In genomic region chr16:24062314-24062713, GRCm38 (mm10) we compare ENCODE assay signal across 19 mouse cellular contexts.
DNase-seq lines count a peak whose midpoint lies in the region; ATAC-seq and TF ChIP-seq lines count a peak whose summit lies in the region.
"Had no signal": no experiment of that assay in that cellular context is flagged by ENCODE, and none has a peak within 500 bp of the region (broad histone marks: within the 10 kb centered on the region; RNA-seq: fewer than 3 reads in every experiment).

No protein-coding gene starts in this region.

- peak; percentile 45 for DNase-seq in heart, adult 11 months
- no peak for DNase-seq in heart, postnatal 36 days
- DNase-seq in midbrain, postnatal 0 days (ENCODE audit: low spot score): peak; percentile 39
- no peak for DNase-seq in midbrain, embryonic 14.5 days
- DNase-seq in retina, postnatal 1 day: peak; percentile 69
- DNase-seq in lung, postnatal 14 days: no peak
- DNase-seq in urinary bladder, postnatal 36 days (ENCODE audit: low spot score in 2 of 2): no peak
- DNase-seq: adrenal gland, postnatal 36 days; cerebellum, adult 9-10 months; gastrocnemius, postnatal 10 days; kidney, postnatal 4 days had no signal

- no peak overlapping the region for H3K9ac ChIP-seq in midbrain, postnatal 0 days (replicated peaks; ENCODE audit: low read length, poor library complexity, severe bottlenecking)
- H3K9ac ChIP-seq in midbrain, embryonic 14.5 days (replicated peaks; ENCODE audit: low read length): no peak overlapping the region
- no peak overlapping the region for H3K9ac ChIP-seq in liver, embryonic 15.5 days
- H3K9ac ChIP-seq: hindbrain, embryonic 13.5 days had no signal

- 70% methylated on average over 5 of the region's 5 CpGs for WGBS in midbrain, postnatal 0 days
- WGBS in midbrain, embryonic 14.5 days: 70% methylated on average over 5 of the region's 5 CpGs
- 22% methylated on average over 5 of the region's 5 CpGs for WGBS in liver, embryonic 15.5 days (ENCODE audit: insufficient replicate concordance)

- ATAC-seq in midbrain, postnatal 0 days (ENCODE audit: low FRiP score): no peak
- ATAC-seq in midbrain, embryonic 14.5 days (ENCODE audit: low FRiP score, low TSS enrichment): no peak
- peak; percentile 74 for ATAC-seq in liver, embryonic 15.5 days (ENCODE audit: insufficient read depth)
- ATAC-seq: lung, postnatal 0 days; midbrain, embryonic 16.5 days had no signal

- H3K36me3 ChIP-seq in midbrain, postnatal 0 days (ENCODE audit: insufficient read depth, low read length): no peaks in the 10 kb centered on the region
- H3K36me3 ChIP-seq in midbrain, embryonic 14.5 days (ENCODE audit: control insufficient read depth, insufficient read depth, low read length): no peaks in the 10 kb centered on the region
- H3K36me3 ChIP-seq in liver, embryonic 15.5 days (replicated peaks): no peaks in the 10 kb centered on the region
- H3K36me3 ChIP-seq: forebrain, embryonic 10.5 days; hindbrain, embryonic 13.5 days had no signal

- TF ChIP-seq CTCF in midbrain, postnatal 0 days (IDR thresholded peaks at IDR 0.05): no peak

- H3K4me3 ChIP-seq in midbrain, postnatal 0 days (ENCODE audit: low read depth, low read length): no peak overlapping the region
- no peak overlapping the region for H3K4me3 ChIP-seq in midbrain, embryonic 14.5 days (replicated peaks; ENCODE audit: low read depth, low read length)
- H3K4me3 ChIP-seq in liver, embryonic 15.5 days (replicated peaks): no peak overlapping the region
- H3K4me3 ChIP-seq: forebrain, embryonic 10.5 days; hindbrain, embryonic 13.5 days; megakaryocyte, embryonic 14.5 days had no signal

- H3K4me2 ChIP-seq in midbrain, postnatal 0 days (ENCODE audit: low read depth, low read length, poor library complexity, severe bottlenecking): no peak overlapping the region
- no peak overlapping the region for H3K4me2 ChIP-seq in midbrain, embryonic 14.5 days (ENCODE audit: low read length)
- no peak overlapping the region for H3K4me2 ChIP-seq in liver, embryonic 15.5 days
- H3K4me2 ChIP-seq: hindbrain, embryonic 13.5 days had no signal

- H3K4me1 ChIP-seq in midbrain, postnatal 0 days (ENCODE audit: insufficient read depth, low read length): no peaks in the 10 kb centered on the region
- no peaks in the 10 kb centered on the region for H3K4me1 ChIP-seq in midbrain, embryonic 14.5 days (ENCODE audit: control insufficient read depth, insufficient read depth, low read length)
- H3K4me1 ChIP-seq in liver, embryonic 15.5 days (replicated peaks): peaks cover 19% of the 10 kb centered on the region
- H3K4me1 ChIP-seq: hindbrain, embryonic 13.5 days had no signal

- intact Hi-C loops in heart, postnatal 36 days (cut with DNase I): no loop called here

- H3K27me3 ChIP-seq in midbrain, postnatal 0 days (ENCODE audit: insufficient read depth, low read length): no peaks in the 10 kb centered on the region
- no peaks in the 10 kb centered on the region for H3K27me3 ChIP-seq in midbrain, embryonic 14.5 days (ENCODE audit: control insufficient read depth, insufficient read depth, low read length)
- no peaks in the 10 kb centered on the region for H3K27me3 ChIP-seq in liver, embryonic 15.5 days
- H3K27me3 ChIP-seq: CH12.LX; hindbrain, embryonic 13.5 days had no signal

- H3K9me3 ChIP-seq in midbrain, postnatal 0 days (ENCODE audit: low read length): no peaks in the 10 kb centered on the region
- H3K9me3 ChIP-seq in midbrain, embryonic 14.5 days (ENCODE audit: control insufficient read depth, low read length): no peaks in the 10 kb centered on the region
- no peaks in the 10 kb centered on the region for H3K9me3 ChIP-seq in liver, embryonic 15.5 days (replicated peaks)
- H3K9me3 ChIP-seq: forebrain, embryonic 10.5 days; hindbrain, embryonic 13.5 days; megakaryocyte, embryonic 14.5 days had no signal

- no peak overlapping the region for H3K27ac ChIP-seq in midbrain, postnatal 0 days (ENCODE audit: low read depth, low read length)
- no peak overlapping the region for H3K27ac ChIP-seq in midbrain, embryonic 14.5 days (replicated peaks; ENCODE audit: low read depth, low read length)
- no peak overlapping the region for H3K27ac ChIP-seq in liver, embryonic 15.5 days (replicated peaks)
- H3K27ac ChIP-seq: forebrain, embryonic 10.5 days; hindbrain, embryonic 13.5 days; stomach, postnatal 0 days had no signal

Comparison
In these comparisons a context has a peak if more than half of its experiments do, and no peak if none do; other contexts are left out.
1. DNase-seq: peak in heart, adult 11 months (single experiment), midbrain, postnatal 0 days (single experiment) and retina, postnatal 1 day (single experiment); none in heart, postnatal 36 days (0 of 2), midbrain, embryonic 14.5 days (single experiment), lung, postnatal 14 days (single experiment) and urinary bladder, postnatal 36 days (0 of 2).